Mouse (Mus musculus) hindbrain, postnatal 0 days (tissue): ENCODE measurements around the gene Fam81a. TPM values are rescaled to one million over a fixed set of nuclear protein-coding genes. Genes with fewer than 3 reads are reported as not detected.

ENCODE experiments used
- ATAC-seq: fragments of 200-750 bp; cut with Nextera tagmentation; 2 replicates; pipeline ENCODE4 v1.8.0; 2017; ENCODE audit warnings: mild to moderate bottlenecking, moderate TSS enrichment, moderate library complexity
- DNase-seq: peaks from one replicate; pipeline ENCODE4 v3.0.0-alpha.2; 2015; ENCODE audit warnings: low spot score
- H3K27ac ChIP-seq: fragments of 300-500 bp; sonication (generic); 2 replicates; pipeline ENCODE4 v1.5.1; 2014; ENCODE audit warnings: mild to moderate bottlenecking
- H3K27me3 ChIP-seq: fragments of 300-500 bp; sonication (generic); 2 replicates; pipeline ENCODE4 v1.6.1; 2014; ENCODE audit warnings: low read length, mixed read lengths; ENCODE audit not compliant: insufficient read depth
- H3K36me3 ChIP-seq: fragments of 300-500 bp; sonication (generic); 2 replicates; pipeline ENCODE4 v1.6.1; 2014; ENCODE audit warnings: low read length, mixed read lengths; ENCODE audit not compliant: insufficient read depth
- H3K4me1 ChIP-seq: fragments of 300-500 bp; sonication (generic); 2 replicates; pipeline ENCODE4 v1.6.1; 2014; ENCODE audit warnings: antibody characterized with exemption, low read length, mixed read lengths; ENCODE audit not compliant: insufficient read depth
- H3K4me2 ChIP-seq: fragments of 300-500 bp; sonication (generic); 2 replicates; pipeline ENCODE4 v1.6.1; 2014; ENCODE audit warnings: low read depth, mild to moderate bottlenecking, low read length, moderate library complexity, mixed read lengths
- H3K4me3 ChIP-seq: fragments of 300-500 bp; sonication (generic); 2 replicates; pipeline ENCODE4 v1.5.1; 2014; ENCODE audit warnings: low read length
- H3K9ac ChIP-seq: fragments of 300-500 bp; sonication (generic); replicated peaks from 2 replicates; pipeline ENCODE4 v1.6.1; 2014; ENCODE audit warnings: mild to moderate bottlenecking, low read length, moderate library complexity, mixed read lengths
- H3K9me3 ChIP-seq: fragments of 300-500 bp; sonication (generic); 2 replicates; pipeline ENCODE4 v1.6.1; 2016; ENCODE audit warnings: low read length, mixed read lengths
- CTCF ChIP-seq: IDR thresholded peaks from 2 replicates; pipeline ENCODE4 v1.5.1; 2016; ENCODE audit warnings: antibody characterized with exemption, control low read depth, low read depth
- WGBS: fragments of 180-500 bp; shearing (Covaris S2); extraction: QIAGEN DNeasy Blood & Tissue Kit; methylation state at CpG from one replicate; pipeline ENCODE4 v1.1.7; 2014; 5-methylcytosine and 5-hydroxymethylcytosine counted together
- polyA plus RNA-seq: library from polyadenylated mRNA; unstranded; fragments of >200 nt; fragmentation: Nextera tagmentation; extraction: Ambion mirVana; gene quantifications from 2 replicates; pipeline ENCODE4 v1.2.1, GENCODE M21; 2015
- total RNA-seq: library from RNA; depleted of rRNA; stranded (reverse); fragments of >200 nt; gene quantifications from 2 replicates; pipeline ENCODE4 v1.2.3, GENCODE M21; 2014

Fam81a gene
- total and polyA plus RNA-seq, 2 experiments from 2014 or later = 14.4 to 16.3 TPM

GRCm38 (mm10) chr9:70095016-70095415, 47.3 kb downstream of the Fam81a start:
- DNase-seq = no peak
- Histone ChIP-seq H3K36me3 (no peaks in the 10 kb centered on the region), H3K4me2 (no peak overlapping the region), H3K9me3 (no peaks in the 10 kb centered on the region), H3K4me1 (no peaks in the 10 kb centered on the region), H3K9ac (no peak overlapping the region), H3K4me3 (no peak overlapping the region), H3K27ac (no peak overlapping the region), H3K27me3 (no peaks in the 10 kb centered on the region)
- no peak for ATAC-seq
- no peak for TF ChIP-seq CTCF
- 61% methylated on average over 6 of the region's 6 CpGs for WGBS

- peak; percentile 40 for DNase-seq
- no peak overlapping the region for H3K4me3 ChIP-seq
- no peak overlapping the region for H3K9ac ChIP-seq
These were observed 51.8 kb downstream of the Fam81a start for GRCm38 (mm10) chr9:70090541-70090940.

GRCm38 (mm10) chr9:70088786-70089096, 53.6 kb downstream of the Fam81a start:
- Histone ChIP-seq H3K4me1 (peaks cover 10% of the 10 kb centered on the region), H3K9ac (no peak overlapping the region), H3K36me3 (no peaks in the 10 kb centered on the region), H3K4me2 (no peak overlapping the region), H3K4me3 (no peak overlapping the region), H3K27me3 (no peaks in the 10 kb centered on the region), H3K27ac (no peak overlapping the region), H3K9me3 (no peaks in the 10 kb centered on the region)
- DNase-seq (no peak), ATAC-seq (no peak)
- TF ChIP-seq CTCF = no peak
- 63% methylated on average over 6 of the region's 6 CpGs for WGBS

More at GRCm38 (mm10) chr9:70090541-70090940, 51.8 kb downstream of the Fam81a start:
- Histone ChIP-seq H3K27me3 (no peaks in the 10 kb centered on the region), H3K27ac (no peak overlapping the region), H3K4me2 (no peak overlapping the region), H3K36me3 (no peaks in the 10 kb centered on the region), H3K4me1 (peaks cover 10% of the 10 kb centered on the region), H3K9me3 (no peaks in the 10 kb centered on the region)
- no peak for ATAC-seq
- 67% methylated on average over 10 of the region's 10 CpGs for WGBS
- TF ChIP-seq CTCF = no peak

- H3K4me1 ChIP-seq = peaks cover 10% of the 10 kb centered on the region
- H3K9me3 ChIP-seq = no peaks in the 10 kb centered on the region
- H3K27me3 ChIP-seq = no peaks in the 10 kb centered on the region
- no peak overlapping the region for H3K9ac ChIP-seq
- ATAC-seq = peak; percentile 38; the same call in 1 of the 2 replicates
- H3K4me3 ChIP-seq = no peak overlapping the region
- WGBS = 45% methylated on average over 19 of the region's 19 CpGs
- no peak overlapping the region for H3K27ac ChIP-seq
- no peaks in the 10 kb centered on the region for H3K36me3 ChIP-seq
- H3K4me2 ChIP-seq = no peak overlapping the region
- DNase-seq = peak; percentile 67
- no peak for TF ChIP-seq CTCF
These were observed 54.1 kb downstream of the Fam81a start for GRCm38 (mm10) chr9:70088041-70088785.

GRCm38 (mm10) chr9:70087379-70087778, 55.0 kb downstream of the Fam81a start:
- Histone ChIP-seq H3K9ac (no peak overlapping the region), H3K36me3 (no peaks in the 10 kb centered on the region), H3K4me3 (no peak overlapping the region), H3K4me2 (no peak overlapping the region), H3K9me3 (no peaks in the 10 kb centered on the region), H3K4me1 (peaks cover 10% of the 10 kb centered on the region), H3K27me3 (no peaks in the 10 kb centered on the region), H3K27ac (no peak overlapping the region)
- no peak for TF ChIP-seq CTCF
- ATAC-seq = no peak
- DNase-seq = no peak
- WGBS = 69% methylated on average over 5 of the region's 5 CpGs

GRCm38 (mm10) chr9:70086091-70086490, 56.3 kb downstream of the Fam81a start:
- WGBS = 28% methylated on average over 6 of the region's 6 CpGs
- Histone ChIP-seq H3K4me3 (no peak overlapping the region), H3K27me3 (no peaks in the 10 kb centered on the region), H3K36me3 (no peaks in the 10 kb centered on the region), H3K9ac (no peak overlapping the region), H3K9me3 (no peaks in the 10 kb centered on the region), H3K27ac (no peak overlapping the region), H3K4me2 (no peak overlapping the region), H3K4me1 (peaks cover 10% of the 10 kb centered on the region)
- ATAC-seq = no peak
- no peak for TF ChIP-seq CTCF
- peak; percentile 4 for DNase-seq

- H3K27ac ChIP-seq = no peak overlapping the region
- ATAC-seq = no peak
- peak; percentile 65 for DNase-seq
- no peaks in the 10 kb centered on the region for H3K9me3 ChIP-seq
- H3K36me3 ChIP-seq = no peaks in the 10 kb centered on the region
- WGBS = 66% methylated on average over 11 of the region's 11 CpGs
- H3K4me1 ChIP-seq = peaks cover 10% of the 10 kb centered on the region
- no peak overlapping the region for H3K4me2 ChIP-seq
- no peaks in the 10 kb centered on the region for H3K27me3 ChIP-seq
- peak; percentile 77 for TF ChIP-seq CTCF
- H3K4me3 ChIP-seq = no peak overlapping the region
- H3K9ac ChIP-seq = no peak overlapping the region
These were observed 58.3 kb downstream of the Fam81a start for GRCm38 (mm10) chr9:70084107-70084506.
